Mouse (Mus musculus): Measurements from ENCODE around the gene Gm21874. TPM values are rescaled to one million over a fixed set of nuclear protein-coding genes. Genes with fewer than 3 reads are reported as not detected.
"Not testable (repeated sequence)": the region's sequence is repeated elsewhere in the genome, so short reads cannot be mapped to it uniquely, and the experiment has no call there.

Gene Gm21874
- polyA plus RNA-seq (2016; fragmentation: Nextera tagmentation; extraction: Ambion mirVana), result not detected in 2 replicates

DNA sequence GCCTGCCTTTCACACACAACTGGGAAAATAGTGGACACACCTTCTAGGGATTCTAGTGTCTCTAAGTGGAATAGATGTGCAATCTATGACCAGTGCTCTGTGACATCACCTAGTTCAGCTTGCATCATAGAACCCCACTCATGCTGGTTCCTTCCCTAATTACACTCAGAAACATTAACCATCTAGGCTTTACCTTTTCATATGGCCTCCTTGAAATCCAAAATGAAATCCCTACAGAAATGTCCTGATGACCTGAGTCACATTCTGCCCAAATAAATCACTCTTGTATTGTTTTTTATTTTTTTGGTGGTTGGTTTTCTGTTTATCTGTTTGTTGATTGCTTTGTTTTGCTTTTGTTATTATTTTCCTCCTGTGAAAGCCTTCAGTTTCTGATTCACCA, at the start of gene Gm21874:
Gene Gm21874 (minus strand): TSS at position 101 of the 400 bp plus-strand sequence.
- not testable (repeated sequence) for H3K36me3 ChIP-seq; H3K4me2 ChIP-seq (replicated peaks); H3K4me3 ChIP-seq; H3K9ac ChIP-seq; ATAC-seq (ENCODE audit: low FRiP score); H3K4me1 ChIP-seq; H3K27ac ChIP-seq; H3K9me3 ChIP-seq (replicated peaks); H3K27me3 ChIP-seq

Other genes starting within 250 kb of the Gm21874 start
- gene Gm21721, start 214.0 kb downstream of the Gm21874 start, polyA plus RNA-seq (2016; fragmentation: Nextera tagmentation; extraction: Ambion mirVana), result not detected in 2 replicates
- gene Gm21812, start 69.0 kb downstream of the Gm21874 start, polyA plus RNA-seq (2016; fragmentation: Nextera tagmentation; extraction: Ambion mirVana), result not detected in 2 replicates

Measured in hindbrain, embryonic 12.5 days (tissue).